Mouse (Mus musculus): ENCODE measurements around the gene Top3b. TPM values are rescaled to one million over a fixed set of nuclear protein-coding genes. Genes with fewer than 3 reads are reported as not detected.

The Top3b gene
- polyA plus RNA-seq, 1 experiment, result 65.0 TPM

DNA sequence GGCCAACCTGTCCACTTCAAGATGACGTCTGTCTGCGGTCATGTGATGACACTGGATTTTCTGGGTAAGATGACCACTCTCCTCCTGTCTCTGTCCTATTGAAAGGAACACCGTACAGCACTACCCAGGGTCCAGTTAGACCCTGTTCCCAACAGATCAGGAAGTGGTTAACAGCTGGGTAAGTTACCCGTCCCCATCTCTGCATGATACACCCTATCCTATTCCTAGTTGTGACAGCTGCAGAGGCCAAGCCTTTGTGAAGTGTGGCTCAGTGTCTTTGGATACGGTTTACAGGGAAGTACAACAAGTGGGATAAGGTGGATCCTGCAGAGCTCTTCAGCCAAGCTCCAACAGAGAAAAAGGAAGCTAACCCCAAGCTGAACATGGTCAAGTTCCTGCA is 8.5 kb downstream of the Top3b start:
- Histone ChIP-seq H3K27ac (ENCODE audit: control insufficient read depth, insufficient read depth, low read depth, low read length, poor library complexity) (no peak overlapping the region), H3K4me1 (ENCODE audit: control insufficient read depth, insufficient read depth, low read length) (no peaks in the 10 kb centered on the region), H3K4me3 (replicated peaks; ENCODE audit: control insufficient read depth, low read depth, low read length) (no peak overlapping the region)
- TF ChIP-seq CTCF (IDR thresholded peaks at IDR 0.05; ENCODE audit: control insufficient read depth, insufficient read depth, low read length) (no peak), POLR2A (IDR thresholded peaks at IDR 0.05; ENCODE audit: borderline replicate concordance, control insufficient read depth, low read depth, low read length) (no peak)
- WGBS, result 73% methylated on average over 5 of the region's 5 CpGs

DNA sequence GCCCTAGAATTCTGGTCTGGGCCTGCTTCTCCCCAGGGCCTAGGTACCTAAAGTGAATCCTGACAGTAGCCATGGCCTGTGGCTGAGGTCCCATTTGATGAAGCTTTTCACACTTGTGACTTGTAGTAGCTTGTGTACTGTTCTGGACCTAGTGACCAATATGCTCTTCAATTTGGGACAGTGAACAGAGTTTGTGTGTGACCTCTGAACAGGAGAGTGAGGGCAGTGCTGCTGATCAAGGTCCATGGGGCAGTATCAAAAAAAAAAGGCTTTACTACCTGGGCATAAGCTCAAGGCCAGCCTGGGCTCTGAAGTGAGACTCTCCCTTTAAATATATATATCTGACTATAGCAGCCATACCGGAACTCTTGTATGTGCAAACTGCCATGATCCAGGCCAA is 17.8 kb downstream of the Top3b start:
- no peak for TF ChIP-seq POLR2A (IDR thresholded peaks at IDR 0.05; ENCODE audit: borderline replicate concordance, control insufficient read depth, low read depth, low read length)
- no peak for TF ChIP-seq CTCF (IDR thresholded peaks at IDR 0.05; ENCODE audit: control insufficient read depth, insufficient read depth, low read length)
- 100% methylated on average over 1 of the region's 1 CpGs for WGBS
- Histone ChIP-seq H3K4me1 (ENCODE audit: control insufficient read depth, insufficient read depth, low read length) (no peaks in the 10 kb centered on the region), H3K4me3 (replicated peaks; ENCODE audit: control insufficient read depth, low read depth, low read length) (no peak overlapping the region), H3K27ac (ENCODE audit: control insufficient read depth, insufficient read depth, low read depth, low read length, poor library complexity) (no peak overlapping the region)

DNA sequence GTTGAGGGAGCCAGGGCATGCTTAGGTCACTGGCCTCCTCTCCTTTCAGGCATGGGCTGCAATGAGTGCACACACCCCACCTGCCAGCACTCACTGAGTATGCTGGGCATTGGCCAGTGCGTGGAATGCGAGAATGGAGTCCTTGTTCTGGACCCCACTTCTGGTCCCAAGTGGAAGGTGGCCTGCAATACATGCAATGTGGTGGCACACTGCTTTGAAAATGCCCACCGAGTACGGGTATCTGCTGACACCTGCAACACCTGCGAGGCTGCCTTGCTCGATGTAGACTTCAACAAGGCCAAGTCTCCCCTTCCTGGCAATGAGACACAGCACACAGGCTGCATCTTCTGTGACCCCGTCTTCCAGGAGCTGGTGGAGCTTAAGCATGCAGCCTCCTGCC is 21.8 kb downstream of the Top3b start:
- Histone ChIP-seq H3K27ac (ENCODE audit: control insufficient read depth, insufficient read depth, low read depth, low read length, poor library complexity) (no peak overlapping the region), H3K4me1 (ENCODE audit: control insufficient read depth, insufficient read depth, low read length) (peaks cover 1% of the 10 kb centered on the region; the same call in 1 of the 2 replicates), H3K4me3 (replicated peaks; ENCODE audit: control insufficient read depth, low read depth, low read length) (no peak overlapping the region)
- TF ChIP-seq CTCF (IDR thresholded peaks at IDR 0.05; ENCODE audit: control insufficient read depth, insufficient read depth, low read length) (no peak), POLR2A (IDR thresholded peaks at IDR 0.05; ENCODE audit: borderline replicate concordance, control insufficient read depth, low read depth, low read length) (no peak)
- 88% methylated on average over 7 of the region's 7 CpGs for WGBS

DNA sequence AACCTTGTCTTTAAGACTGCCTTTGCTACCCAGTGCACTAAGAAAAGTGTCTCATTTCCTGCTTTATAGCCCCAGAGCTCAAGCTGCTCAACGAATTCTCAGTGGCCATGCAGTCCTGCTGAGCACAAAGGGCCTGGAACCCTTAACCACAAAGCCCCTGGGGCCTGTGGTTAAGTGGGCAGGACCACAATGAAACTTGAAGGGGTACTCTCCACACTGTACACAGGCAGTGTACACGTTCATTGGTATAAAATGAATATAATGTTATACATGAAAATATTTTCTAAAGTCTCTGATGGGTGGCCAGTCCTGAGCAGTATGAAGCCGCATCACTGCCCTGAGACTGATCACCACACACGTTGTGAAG is 25.5 kb downstream of the Top3b start:
- peak overlapping the region; percentile 7 for H3K27ac ChIP-seq (ENCODE audit: control insufficient read depth, insufficient read depth, low read depth, low read length, poor library complexity)
- TF ChIP-seq CTCF (IDR thresholded peaks at IDR 0.05; ENCODE audit: control insufficient read depth, insufficient read depth, low read length) (no peak), POLR2A (IDR thresholded peaks at IDR 0.05; ENCODE audit: borderline replicate concordance, control insufficient read depth, low read depth, low read length) (no peak)
- 4% methylated on average over 4 of the region's 4 CpGs for WGBS
- H3K4me1 ChIP-seq (ENCODE audit: control insufficient read depth, insufficient read depth, low read length), result peaks cover 1% of the 10 kb centered on the region; the same call in 1 of the 2 replicates
- H3K4me3 ChIP-seq (replicated peaks; ENCODE audit: control insufficient read depth, low read depth, low read length), result no peak overlapping the region

DNA sequence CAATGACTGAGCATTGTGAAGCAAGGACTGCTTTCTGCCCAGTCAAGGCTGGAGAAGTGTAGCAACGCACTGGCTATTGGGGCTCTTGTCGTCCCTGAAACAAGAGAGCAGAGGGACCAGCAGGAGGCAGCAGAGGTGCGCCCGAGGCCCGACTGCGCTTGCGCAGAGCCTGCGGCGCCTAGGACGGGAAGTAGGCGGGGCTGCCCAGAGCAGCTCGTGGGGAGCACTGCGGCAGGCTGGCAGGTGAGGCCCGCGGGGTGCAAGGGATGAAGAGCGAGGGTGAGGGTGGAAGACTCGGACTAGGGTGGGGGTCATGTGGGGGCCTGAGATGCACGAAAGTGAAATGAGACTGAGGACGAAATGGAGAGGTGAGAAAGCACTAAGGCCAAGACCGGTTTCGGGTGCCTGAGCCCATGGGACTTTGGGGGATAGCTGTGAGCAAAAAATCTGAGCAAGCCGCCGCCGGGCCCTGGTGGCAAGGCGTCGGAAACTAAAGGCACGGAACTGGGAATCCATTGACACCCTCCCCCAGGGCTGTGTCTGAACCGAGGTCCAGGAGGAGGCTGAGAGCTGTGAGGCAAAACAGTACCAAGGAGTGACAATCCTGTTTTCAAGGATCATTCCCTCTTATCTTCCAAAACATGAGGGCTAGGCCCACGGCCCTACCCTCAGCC is 26.0 kb downstream of the Top3b start, which contains the start of gene Ppm1f:
Gene Ppm1f (plus strand): TSS at position 88 of the 674 bp plus-strand sequence.
- H3K4me1 ChIP-seq (ENCODE audit: control insufficient read depth, insufficient read depth, low read length), result peaks cover 1% of the 10 kb centered on the region; the same call in 1 of the 2 replicates
- under 1% methylated on average over 29 of the region's 29 CpGs for WGBS
- H3K27ac ChIP-seq (ENCODE audit: control insufficient read depth, insufficient read depth, low read depth, low read length, poor library complexity), result peak within 1 kb of the TSS; percentile 7
- H3K4me3 ChIP-seq (replicated peaks; ENCODE audit: control insufficient read depth, low read depth, low read length), result peak within 1 kb of the TSS; percentile 78
- TF ChIP-seq CTCF (IDR thresholded peaks at IDR 0.05; ENCODE audit: control insufficient read depth, insufficient read depth, low read length) (peak; percentile 91), POLR2A (IDR thresholded peaks at IDR 0.05; ENCODE audit: borderline replicate concordance, control insufficient read depth, low read depth, low read length) (peak; percentile 78; the same call in 1 of the 2 replicates)

DNA sequence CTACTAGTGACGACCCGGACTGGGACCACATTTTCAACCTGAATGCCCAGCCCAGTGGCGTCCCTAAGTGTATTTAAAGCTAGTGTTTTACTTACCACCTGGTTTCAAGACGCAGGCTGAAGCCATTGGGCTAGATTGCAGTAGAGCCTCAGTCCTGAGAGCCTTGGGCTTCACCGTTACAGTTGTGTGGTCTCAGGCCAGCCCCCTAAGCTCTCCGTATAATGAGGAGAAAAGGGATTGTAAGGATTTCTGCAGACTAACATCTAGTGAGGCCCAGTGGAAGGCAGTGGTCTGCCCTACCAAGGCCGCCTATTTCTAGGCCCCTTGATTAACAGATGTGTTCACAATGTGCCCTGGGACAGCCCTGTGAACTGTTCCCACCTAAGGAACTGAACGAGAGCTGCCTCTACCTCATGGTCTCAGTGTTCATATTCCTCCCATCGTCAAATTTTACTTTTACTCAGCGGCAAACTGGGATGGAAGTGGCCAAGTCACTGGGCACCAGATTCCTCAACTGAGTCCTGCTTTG is 26.6 kb downstream of the Top3b start:
- 21% methylated on average over 10 of the region's 10 CpGs for WGBS
- no peak overlapping the region for H3K27ac ChIP-seq (ENCODE audit: control insufficient read depth, insufficient read depth, low read depth, low read length, poor library complexity)
- no peak for TF ChIP-seq POLR2A (IDR thresholded peaks at IDR 0.05; ENCODE audit: borderline replicate concordance, control insufficient read depth, low read depth, low read length)
- no peak for TF ChIP-seq CTCF (IDR thresholded peaks at IDR 0.05; ENCODE audit: control insufficient read depth, insufficient read depth, low read length)

DNA sequence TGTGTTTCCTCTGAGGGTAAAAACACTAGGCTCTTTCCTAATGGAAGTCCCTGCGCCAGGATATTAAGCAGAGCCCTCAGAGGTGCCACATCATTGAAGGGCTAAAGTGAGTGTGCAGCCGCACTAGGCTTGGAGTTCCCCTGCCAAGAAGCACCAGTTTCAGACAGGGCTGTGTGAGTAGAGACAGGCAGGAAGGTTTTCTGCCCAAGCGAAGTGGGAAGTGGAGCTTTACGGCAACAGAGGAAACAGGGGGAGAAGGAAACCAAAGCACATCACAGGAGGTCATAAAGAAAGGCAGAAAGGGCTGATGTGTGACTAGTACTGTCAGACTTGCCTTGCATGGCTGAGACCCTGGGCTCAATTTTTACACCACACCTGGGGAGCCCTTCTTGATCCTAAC is 31.8 kb downstream of the Top3b start:
- TF ChIP-seq CTCF (IDR thresholded peaks at IDR 0.05; ENCODE audit: control insufficient read depth, insufficient read depth, low read length) (no peak), POLR2A (IDR thresholded peaks at IDR 0.05; ENCODE audit: borderline replicate concordance, control insufficient read depth, low read depth, low read length) (no peak)
- WGBS, result 31% methylated on average over 4 of the region's 4 CpGs
- peaks cover 3% of the 10 kb centered on the region; the same call in 1 of the 2 replicates for H3K4me1 ChIP-seq (ENCODE audit: control insufficient read depth, insufficient read depth, low read length)
- H3K27ac ChIP-seq (ENCODE audit: control insufficient read depth, insufficient read depth, low read depth, low read length, poor library complexity), result no peak overlapping the region
- no peak overlapping the region for H3K4me3 ChIP-seq (replicated peaks; ENCODE audit: control insufficient read depth, low read depth, low read length)

More for the DNA sequence above, 26.6 kb downstream of the Top3b start:
- H3K4me3 ChIP-seq (replicated peaks; ENCODE audit: control insufficient read depth, low read depth, low read length), result peak overlapping the region; percentile 78
- H3K4me1 ChIP-seq (ENCODE audit: control insufficient read depth, insufficient read depth, low read length), result peaks cover 1% of the 10 kb centered on the region; the same call in 1 of the 2 replicates

DNA sequence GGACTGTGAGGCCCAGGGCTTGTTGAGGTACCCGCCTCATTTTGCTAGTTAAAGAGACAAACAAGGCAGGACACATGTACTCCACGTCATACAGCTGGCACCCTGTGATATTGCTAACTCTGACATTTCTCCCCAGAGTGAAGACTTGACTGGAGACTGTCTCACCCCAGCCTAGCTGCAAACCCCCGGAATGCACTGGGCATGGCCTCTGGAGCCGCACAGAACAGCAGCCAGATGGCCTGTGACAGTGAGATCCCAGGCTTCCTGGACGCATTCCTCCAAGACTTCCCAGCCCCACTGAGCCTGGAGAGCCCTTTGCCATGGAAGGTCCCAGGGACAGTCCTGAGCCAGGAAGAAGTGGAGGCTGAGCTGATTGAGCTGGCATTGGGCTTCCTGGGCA is 32.7 kb downstream of the Top3b start:
- WGBS, result 84% methylated on average over 5 of the region's 5 CpGs
- TF ChIP-seq CTCF (IDR thresholded peaks at IDR 0.05; ENCODE audit: control insufficient read depth, insufficient read depth, low read length), result no peak
- H3K4me1 ChIP-seq (ENCODE audit: control insufficient read depth, insufficient read depth, low read length), result peaks cover 3% of the 10 kb centered on the region; the same call in 1 of the 2 replicates
- H3K27ac ChIP-seq (ENCODE audit: control insufficient read depth, insufficient read depth, low read depth, low read length, poor library complexity), result no peak overlapping the region
- no peak overlapping the region for H3K4me3 ChIP-seq (replicated peaks; ENCODE audit: control insufficient read depth, low read depth, low read length)
